Mouse (Mus musculus) B cell, adult 67 days (primary cell): ENCODE results near the gene Cetn2. TPM values are rescaled to one million over a fixed set of nuclear protein-coding genes. Genes with fewer than 3 reads are reported as not detected.

Experiments
- total RNA-seq, 2 experiments: library from RNA; stranded (reverse); gene quantifications; 4 replicates each; pipeline ENCODE4 v1.2.4; 2023

Cetn2 gene
- 10 to 100 TPM; 46.2 to 53.4 TPM for total RNA-seq

DNA sequence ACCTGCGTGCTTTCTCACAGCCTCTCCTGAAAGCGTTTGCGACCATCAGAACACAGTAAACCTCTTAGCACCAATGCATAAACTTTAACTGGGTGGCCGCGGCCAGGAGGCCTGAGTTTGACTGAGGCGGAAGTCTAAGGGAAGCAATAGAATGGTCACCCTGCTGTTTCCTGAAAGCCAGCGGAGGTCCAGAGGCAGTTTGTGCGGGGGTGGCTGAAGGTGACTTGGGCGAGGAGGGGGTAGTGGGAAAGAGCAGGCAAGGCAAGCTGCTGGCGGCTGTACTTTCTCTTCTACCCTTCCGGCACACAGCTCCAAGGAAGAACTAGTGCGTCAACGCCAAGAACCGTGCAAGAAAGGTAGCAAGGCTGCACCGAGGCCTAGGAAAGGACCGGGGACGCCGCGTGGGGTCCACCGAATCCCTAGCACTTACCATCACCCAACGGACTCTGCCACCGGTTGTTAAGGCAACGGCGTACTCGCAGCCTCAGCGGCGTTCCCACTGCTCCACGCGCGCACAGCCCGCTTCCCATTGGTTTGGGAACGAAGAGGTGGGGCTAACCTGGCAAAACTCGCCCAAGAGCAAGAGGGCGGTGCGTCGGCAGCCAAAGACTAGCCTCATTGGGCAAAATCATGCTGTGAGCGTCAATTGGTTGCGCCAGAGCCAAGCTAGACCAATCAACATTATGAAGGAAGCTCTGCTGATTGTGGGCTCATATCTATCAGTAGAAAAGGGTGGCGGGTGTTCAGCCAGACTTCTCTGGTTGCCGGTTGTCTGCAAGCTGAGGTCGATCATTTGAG, at the start of gene Cetn2, which contains the start of gene Nsdhl:
Gene Cetn2 (minus strand): TSS at position 528 of the 798 bp plus-strand sequence.
Gene Nsdhl (plus strand): TSS at position 674 of the 798 bp plus-strand sequence.

Other genes with a start within 250 kb of the Cetn2 start
- gene Gabrq, start 93.2 kb downstream of the Cetn2 start, total RNA-seq = not detected
- 10 to 100 TPM; 10.1 to 12.5 TPM for gene Nsdhl, start 146 bp upstream of the Cetn2 start, total RNA-seq
- gene Zfp185, start 68.9 kb upstream of the Cetn2 start, total RNA-seq = not detected
- 1 to 10 TPM in 1 of 2 experiments, under 1 TPM in 1; 0.75 to 2.1 TPM for gene Pnma5, start 118.7 kb upstream of the Cetn2 start, total RNA-seq
- not detected for gene Pnma3, start 146.4 kb upstream of the Cetn2 start, total RNA-seq
- 10 to 100 TPM in 1 of 2 experiments, 1 to 10 TPM in 1; 3.6 to 16.1 TPM for gene Xlr4a, start 164.1 kb upstream of the Cetn2 start, total RNA-seq
- gene Xlr3a, start 178.7 kb upstream of the Cetn2 start, total RNA-seq = 1 to 10 TPM in 1 of 2 experiments, not detected in 1; 2.1 TPM
- gene Gm14685, start 198.6 kb upstream of the Cetn2 start, total RNA-seq = under 1 TPM; 0.17 to 0.21 TPM
- not detected for gene Xlr5b, start 230.4 kb upstream of the Cetn2 start, total RNA-seq
- not detected for gene DXBay18, start 231.0 kb upstream of the Cetn2 start, total RNA-seq